Mouse (Mus musculus) liver, adult 2 months (tissue): ENCODE measurements around the gene Chl1. TPM values are rescaled to one million over a fixed set of nuclear protein-coding genes. Genes with fewer than 3 reads are reported as not detected.

Source experiments
- DNase-seq: peaks from one replicate; pipeline ENCODE4 v3.0.0-alpha.2; 2011; ENCODE audit warnings: low read depth, low spot score; ENCODE audit errors: extremely low read depth
- H3K27ac ChIP-seq: fragments of 200-500 bp; replicated peaks from 2 replicates; pipeline ENCODE4 v1.5.1; 2012; ENCODE audit warnings: low read depth, mild to moderate bottlenecking, control low read depth, inconsistent platforms, low read length; ENCODE audit not compliant: insufficient read depth
- H3K27me3 ChIP-seq: fragments of 200-500 bp; 2 replicates; pipeline ENCODE4 v1.6.1; 2012; ENCODE audit warnings: mild to moderate bottlenecking, moderate library complexity, low read length, inconsistent platforms; ENCODE audit not compliant: control insufficient read depth, insufficient read depth
- H3K36me3 ChIP-seq: fragments of 200-500 bp; 2 replicates; pipeline ENCODE4 v1.6.1; 2012; ENCODE audit warnings: low read length, inconsistent platforms; ENCODE audit not compliant: control insufficient read depth, insufficient read depth
- H3K4me1 ChIP-seq: fragments of 200-500 bp; 2 replicates; pipeline ENCODE4 v1.6.1; 2011; ENCODE audit warnings: low read length; ENCODE audit not compliant: control insufficient read depth, insufficient read depth
- H3K4me3 ChIP-seq: fragments of 200-500 bp; 2 replicates; pipeline ENCODE4 v1.5.1; 2011; ENCODE audit warnings: low read depth, mild to moderate bottlenecking, control low read depth, low read length, moderate library complexity; ENCODE audit not compliant: insufficient read depth
- H3K79me2 ChIP-seq: fragments of 200-500 bp; 2 replicates; pipeline ENCODE4 v1.6.1; 2012; ENCODE audit warnings: inconsistent platforms, mild to moderate bottlenecking, low read length, moderate library complexity; ENCODE audit not compliant: control insufficient read depth, insufficient read depth
- H3K9ac ChIP-seq: fragments of 200-500 bp; 2 replicates; pipeline ENCODE4 v1.6.1; 2012; ENCODE audit warnings: low read depth, mild to moderate bottlenecking, control low read depth, inconsistent platforms, low read length
- CTCF ChIP-seq: fragments of 200-500 bp; IDR thresholded peaks from 2 replicates; pipeline ENCODE4 v1.5.1; 2011; ENCODE audit warnings: low read depth, low read length, control low read depth
- POLR2A ChIP-seq: fragments of 200-500 bp; IDR thresholded peaks from 2 replicates; pipeline ENCODE4 v1.6.1; 2011; ENCODE audit warnings: low read length, control low read depth; ENCODE audit not compliant: insufficient read depth; ENCODE audit errors: extremely low read depth
- WGBS: fragments of 180-500 bp; shearing (Covaris S2); methylation state at CpG from one replicate; pipeline ENCODE4 v1.1.7; 2018; 5-methylcytosine and 5-hydroxymethylcytosine counted together
- polyA plus RNA-seq: library from polyadenylated mRNA; depleted of rRNA; stranded (reverse); fragments of >200 nt; gene quantifications from 2 replicates; pipeline ENCODE4 v1.2.3, GENCODE M21; 2012
- total RNA-seq: library from RNA; depleted of rRNA; stranded (reverse); fragments of >200 nt; gene quantifications from 2 replicates; pipeline ENCODE4 v1.2.3, GENCODE M21; 2014

The Chl1 gene
- total and polyA plus RNA-seq, 2 experiments: under 0.01 TPM; not detected in 1

GRCm38 (mm10) chr6:103526945-103527777, 16.8 kb downstream of the Chl1 start:
- TF ChIP-seq CTCF (no peak), POLR2A (no peak)
- H3K4me1 ChIP-seq: no peaks in the 10 kb centered on the region
- no peaks in the 10 kb centered on the region for H3K79me2 ChIP-seq
- H3K27me3 ChIP-seq: no peaks in the 10 kb centered on the region
- H3K36me3 ChIP-seq: no peaks in the 10 kb centered on the region
- H3K4me3 ChIP-seq: no peak overlapping the region
- 67% methylated on average over 8 of the region's 8 CpGs for WGBS
- H3K27ac ChIP-seq: no peak overlapping the region
- no peak overlapping the region for H3K9ac ChIP-seq
- DNase-seq: no peak

DNA sequence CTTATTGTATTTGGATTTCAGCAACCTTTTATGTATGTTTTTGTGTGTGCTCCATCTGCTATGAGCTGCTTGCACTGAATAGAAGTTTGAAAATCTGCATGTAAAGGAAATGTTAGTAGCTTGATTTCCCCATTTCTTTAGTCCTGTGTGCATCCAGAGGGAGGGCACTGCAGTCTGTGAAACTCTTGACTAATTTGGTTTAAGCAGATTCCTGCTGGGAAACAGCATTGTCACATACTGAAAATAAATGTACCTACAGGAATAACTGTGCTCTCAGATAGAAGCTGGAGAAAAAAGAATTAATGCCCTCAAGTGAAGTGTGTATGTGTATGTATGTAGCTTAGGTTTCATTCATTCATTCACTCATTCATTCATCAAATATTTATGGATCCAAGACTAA, 22.7 kb downstream of the Chl1 start:
- Histone ChIP-seq H3K4me3 (no peak overlapping the region), H3K27ac (no peak overlapping the region), H3K27me3 (no peaks in the 10 kb centered on the region), H3K79me2 (no peaks in the 10 kb centered on the region), H3K36me3 (no peaks in the 10 kb centered on the region), H3K4me1 (no peaks in the 10 kb centered on the region), H3K9ac (no peak overlapping the region)
- no peak for TF ChIP-seq POLR2A
- TF ChIP-seq CTCF: no peak
- DNase-seq: no peak

DNA sequence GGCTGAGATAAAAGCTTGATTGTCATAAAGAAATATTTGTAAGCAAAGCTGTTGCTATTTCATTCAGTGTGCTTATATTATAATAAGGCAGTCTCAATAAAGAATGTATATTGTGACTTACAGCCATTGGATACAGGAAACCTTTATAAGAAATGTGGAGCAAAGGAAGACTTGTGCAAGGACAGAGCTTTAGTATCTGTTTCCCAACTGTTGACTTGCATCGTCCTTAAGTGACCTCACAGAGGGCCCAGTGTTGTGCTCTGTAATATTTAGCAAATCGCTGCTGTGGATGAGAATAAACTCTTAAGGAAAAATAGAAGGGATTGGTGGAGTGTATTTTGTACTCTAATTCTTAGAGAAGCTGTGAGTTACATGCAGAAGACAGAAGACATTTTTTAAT, 23.6 kb downstream of the Chl1 start:
- WGBS: 75% methylated on average over 2 of the region's 2 CpGs
- H3K36me3 ChIP-seq: no peaks in the 10 kb centered on the region
- TF ChIP-seq POLR2A: no peak
- no peak for TF ChIP-seq CTCF
- no peak overlapping the region for H3K9ac ChIP-seq
- no peaks in the 10 kb centered on the region for H3K79me2 ChIP-seq
- no peaks in the 10 kb centered on the region for H3K27me3 ChIP-seq
- H3K4me1 ChIP-seq: no peaks in the 10 kb centered on the region
- DNase-seq: no peak
- H3K4me3 ChIP-seq: no peak overlapping the region
- no peak overlapping the region for H3K27ac ChIP-seq

DNA sequence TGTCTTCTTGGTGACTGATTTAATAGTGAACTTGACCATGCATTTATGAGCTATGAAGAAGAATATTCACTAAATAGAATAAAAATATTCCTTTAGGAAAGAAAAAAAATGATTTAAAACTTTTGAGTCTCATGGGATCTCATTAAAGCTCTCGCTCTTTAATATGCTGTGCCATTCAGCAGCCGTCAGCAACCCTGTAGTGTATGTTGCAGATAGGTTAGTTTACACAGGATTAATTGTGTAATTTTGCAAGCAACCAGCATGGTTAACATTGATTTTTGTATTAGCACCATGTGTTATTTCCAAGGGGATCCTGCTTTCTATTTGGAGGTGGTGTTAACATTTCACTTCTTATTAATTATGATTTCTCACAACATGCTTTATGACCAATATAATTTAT, 32.2 kb downstream of the Chl1 start:
- DNase-seq: no peak
- Histone ChIP-seq H3K27ac (no peak overlapping the region), H3K4me3 (no peak overlapping the region), H3K36me3 (no peaks in the 10 kb centered on the region), H3K79me2 (no peaks in the 10 kb centered on the region), H3K9ac (no peak overlapping the region), H3K4me1 (no peaks in the 10 kb centered on the region), H3K27me3 (no peaks in the 10 kb centered on the region)
- 89% methylated on average over 2 of the region's 2 CpGs for WGBS
- TF ChIP-seq CTCF: no peak
- no peak for TF ChIP-seq POLR2A

DNA sequence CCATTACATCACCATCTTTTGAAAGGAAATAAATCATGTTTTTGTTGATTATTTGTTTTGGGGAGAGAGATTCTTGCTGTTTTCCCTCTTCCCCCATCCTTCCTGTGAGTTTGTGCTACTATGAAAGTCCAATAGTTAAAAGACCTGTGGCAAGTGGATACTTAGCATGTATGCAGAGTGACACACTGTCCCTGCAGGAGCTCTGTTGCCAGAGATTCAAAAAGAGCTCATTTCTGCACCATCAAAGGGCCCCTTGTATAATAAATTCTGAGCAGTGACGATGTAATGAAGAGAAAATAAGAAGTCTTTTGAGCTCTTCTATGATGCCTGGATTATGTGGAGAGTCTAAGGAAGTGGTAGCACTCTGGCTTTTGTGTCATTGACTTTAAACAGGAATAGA, 33.4 kb downstream of the Chl1 start:
- no peaks in the 10 kb centered on the region for H3K4me1 ChIP-seq
- H3K9ac ChIP-seq: no peak overlapping the region
- H3K27me3 ChIP-seq: no peaks in the 10 kb centered on the region
- 72% methylated on average over 1 of the region's 1 CpGs for WGBS
- TF ChIP-seq CTCF: no peak
- no peak for TF ChIP-seq POLR2A
- DNase-seq: no peak
- no peaks in the 10 kb centered on the region for H3K36me3 ChIP-seq
- H3K79me2 ChIP-seq: no peaks in the 10 kb centered on the region
- no peak overlapping the region for H3K4me3 ChIP-seq
- H3K27ac ChIP-seq: no peak overlapping the region

GRCm38 (mm10) chr6:103546314-103546713, 35.9 kb downstream of the Chl1 start:
- no peaks in the 10 kb centered on the region for H3K79me2 ChIP-seq
- WGBS: 79% methylated on average over 3 of the region's 3 CpGs
- H3K27me3 ChIP-seq: no peaks in the 10 kb centered on the region
- no peak overlapping the region for H3K9ac ChIP-seq
- no peak overlapping the region for H3K27ac ChIP-seq
- no peaks in the 10 kb centered on the region for H3K36me3 ChIP-seq
- H3K4me3 ChIP-seq: no peak overlapping the region
- no peak for TF ChIP-seq CTCF
- no peak for TF ChIP-seq POLR2A
- no peak for DNase-seq
- H3K4me1 ChIP-seq: no peaks in the 10 kb centered on the region
